Mouse (Mus musculus) heart, postnatal 0 days (tissue): ENCODE measurements at regions not wholly inside any gene's neighbourhood (a gene's known extent, or its start where the extent isn't known, plus 50 kb on each side); places are given as distances from the start of the nearest gene placed in this dataset.

Source experiments
- CTCF ChIP-seq: IDR thresholded peaks from 2 replicates; pipeline ENCODE4 v1.5.1; 2016; ENCODE audit warnings: antibody characterized with exemption, control low read depth, low read depth
- EP300 ChIP-seq: IDR thresholded peaks from 2 replicates; pipeline ENCODE4 v1.6.1; 2016; ENCODE audit warnings: antibody characterized with exemption, low read depth

DNA sequence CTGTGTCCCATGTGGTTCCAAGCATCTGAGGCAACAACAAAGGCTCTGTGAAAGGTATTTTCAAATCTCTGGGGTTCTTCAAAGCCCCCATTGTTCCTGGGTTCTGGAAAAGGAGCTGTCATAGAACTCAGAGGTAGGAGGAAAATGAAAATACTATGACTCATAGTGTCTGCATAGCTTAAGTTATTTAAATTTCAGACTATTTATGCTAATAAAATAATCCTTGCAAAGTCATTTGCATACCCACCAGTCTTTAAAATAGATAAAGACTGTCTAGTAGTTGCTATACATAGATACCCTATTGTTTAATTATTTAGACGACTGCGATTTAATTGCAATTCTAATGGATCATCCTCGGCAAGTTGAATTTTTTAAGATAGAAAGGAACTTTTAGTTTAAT is 73.9 kb upstream of the Gm4737 start:
- TF ChIP-seq EP300, result no peak
- TF ChIP-seq CTCF, result no peak
